Mouse (Mus musculus) cerebellum, postnatal 10 days (tissue): Measurements from ENCODE around the gene Shq1.
A peak's percentile ranks its signal among the peaks of the same experiment; 100 is the strongest.

ENCODE experiments used
- DNase-seq, 2 experiments: peaks; one replicate each; pipeline ENCODE4 v3.0.0; 2021; ENCODE audit warnings: mixed read lengths in 2 of 2

Shq1 gene

DNA sequence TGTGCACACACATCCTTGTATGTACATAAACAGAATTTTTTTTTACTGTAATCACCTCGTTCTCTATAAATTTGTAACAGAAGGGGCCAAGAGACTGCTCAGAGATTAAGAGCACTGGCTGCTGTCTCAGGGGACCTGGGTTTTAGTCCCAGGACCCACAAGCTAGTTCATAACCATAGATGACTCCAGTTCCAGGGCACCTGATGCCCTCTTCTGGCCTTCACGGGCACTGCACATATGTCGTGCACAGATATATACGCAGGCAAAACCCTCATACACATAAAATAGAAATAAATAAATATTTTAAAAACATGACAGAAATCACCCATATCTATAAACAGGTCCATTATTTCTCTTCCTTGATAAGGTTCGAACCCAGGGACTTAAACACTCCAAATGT, 143.0 kb downstream of the Shq1 start:
- peak; percentile 50 to 52 for DNase-seq

DNA sequence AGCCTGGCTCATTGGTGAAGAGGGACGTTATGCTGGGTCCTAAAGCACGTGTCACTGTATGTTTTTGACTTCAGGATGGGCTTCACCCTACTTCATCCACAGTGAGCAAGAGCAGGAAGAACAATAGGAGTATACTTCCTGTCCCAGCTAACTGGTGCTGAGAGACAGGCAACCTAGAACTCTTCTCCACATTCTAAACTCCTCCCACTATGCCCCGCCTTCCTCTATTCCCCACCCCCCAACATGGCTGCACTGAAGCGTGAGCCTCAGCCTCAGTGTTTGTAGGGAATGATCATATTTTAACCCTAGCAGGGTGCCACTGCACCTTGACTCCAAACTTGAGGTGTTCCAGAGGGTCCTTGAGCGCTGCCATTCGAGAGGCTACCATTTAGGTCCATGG, 143.8 kb downstream of the Shq1 start:
- no peak for DNase-seq

DNA sequence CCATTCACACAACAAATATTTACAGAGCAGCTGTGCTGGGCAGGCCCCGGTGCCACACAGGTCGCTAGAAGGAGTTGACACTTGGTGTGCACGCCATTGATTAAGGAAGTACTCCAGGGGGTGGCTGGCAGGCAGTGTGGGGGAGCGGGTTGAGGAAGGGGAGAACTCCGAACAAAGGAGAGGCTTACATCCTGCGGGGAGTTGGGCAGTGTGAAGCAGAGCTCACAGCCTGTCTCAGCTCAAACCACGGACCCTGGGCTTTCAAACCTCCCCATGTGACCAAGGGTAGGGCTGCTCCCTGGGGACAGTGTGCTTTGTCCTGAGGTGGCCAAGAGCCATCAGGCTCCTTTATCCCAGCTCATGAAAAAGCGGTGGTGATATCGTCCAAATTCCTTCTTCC, 144.9 kb downstream of the Shq1 start:
- no peak for DNase-seq

DNA sequence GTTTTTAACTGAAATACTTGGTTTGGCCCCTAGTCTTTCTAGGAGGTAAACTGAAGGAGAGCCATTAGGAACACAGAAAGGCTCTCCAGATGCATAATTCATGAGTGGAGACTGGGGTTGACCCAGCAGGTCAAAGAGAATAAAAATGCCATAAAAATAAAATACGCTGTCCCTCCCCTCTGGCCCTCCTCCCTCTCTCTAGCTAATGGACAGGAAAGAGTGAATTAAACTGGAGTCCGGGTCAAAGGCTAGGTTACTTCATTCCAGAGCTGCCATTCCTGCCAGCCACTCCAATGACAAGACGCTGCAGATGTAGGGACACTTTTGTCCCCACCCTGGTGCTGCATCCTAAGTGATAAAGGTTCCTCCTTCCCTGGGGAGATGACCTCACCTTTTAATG, 145.5 kb downstream of the Shq1 start:
- no peak for DNase-seq

DNA sequence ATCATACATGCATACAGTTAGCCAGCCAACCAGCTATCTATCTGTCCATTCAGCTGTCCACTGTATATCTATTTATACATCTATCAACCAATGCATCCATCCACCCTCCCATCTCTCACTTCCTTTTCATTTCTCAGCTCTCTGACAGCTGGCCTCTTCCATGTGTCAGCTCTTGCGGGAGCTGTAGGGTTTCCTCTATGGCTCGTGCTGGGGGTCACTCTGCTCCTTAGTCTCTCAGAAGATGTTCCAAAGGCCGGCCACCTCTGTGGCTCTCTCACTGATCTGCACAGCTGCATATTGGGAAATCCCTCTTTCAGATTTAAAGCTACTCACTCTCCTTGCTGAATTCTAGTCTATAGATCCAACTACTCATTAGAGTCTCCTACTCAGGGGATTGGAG, 148.5 kb downstream of the Shq1 start:
- DNase-seq: no peak

DNA sequence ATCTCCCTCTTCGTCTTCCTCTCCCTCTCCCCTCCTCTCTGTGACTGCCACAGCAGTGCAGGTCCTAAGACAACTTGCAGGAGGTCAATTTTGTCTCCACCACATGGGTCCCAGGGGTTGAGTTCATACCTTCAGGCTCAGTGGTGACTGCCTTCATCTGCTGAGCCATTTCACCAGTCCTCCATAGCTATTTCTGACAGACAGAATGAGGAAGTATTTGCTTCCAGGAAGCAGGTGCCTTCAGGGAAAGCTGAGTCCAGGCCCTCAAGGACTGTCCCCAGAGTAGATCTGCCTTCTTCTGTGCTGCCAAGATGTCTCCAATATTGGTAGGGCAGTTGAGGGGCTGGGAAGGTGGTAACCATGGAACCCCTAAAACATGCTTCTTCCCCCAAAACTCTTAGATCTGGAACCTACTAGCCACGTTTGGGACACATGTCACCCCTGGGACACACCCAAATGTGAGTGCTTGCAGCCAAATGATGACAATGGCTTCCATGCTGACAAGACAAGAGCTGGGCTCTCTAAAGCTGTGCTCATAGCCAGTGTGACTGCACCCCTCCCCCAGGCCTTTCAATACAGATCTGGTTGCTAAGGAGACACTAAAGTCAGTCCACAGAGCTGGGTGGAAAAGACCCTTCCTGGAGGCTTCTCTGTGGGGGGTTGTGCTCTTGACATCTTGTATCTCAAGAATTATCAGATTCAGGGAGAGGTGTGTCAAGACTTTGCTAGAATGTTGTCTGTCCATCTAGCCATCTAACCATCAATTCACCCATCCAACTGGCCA, 149.2 kb downstream of the Shq1 start:
- DNase-seq: no peak

DNA sequence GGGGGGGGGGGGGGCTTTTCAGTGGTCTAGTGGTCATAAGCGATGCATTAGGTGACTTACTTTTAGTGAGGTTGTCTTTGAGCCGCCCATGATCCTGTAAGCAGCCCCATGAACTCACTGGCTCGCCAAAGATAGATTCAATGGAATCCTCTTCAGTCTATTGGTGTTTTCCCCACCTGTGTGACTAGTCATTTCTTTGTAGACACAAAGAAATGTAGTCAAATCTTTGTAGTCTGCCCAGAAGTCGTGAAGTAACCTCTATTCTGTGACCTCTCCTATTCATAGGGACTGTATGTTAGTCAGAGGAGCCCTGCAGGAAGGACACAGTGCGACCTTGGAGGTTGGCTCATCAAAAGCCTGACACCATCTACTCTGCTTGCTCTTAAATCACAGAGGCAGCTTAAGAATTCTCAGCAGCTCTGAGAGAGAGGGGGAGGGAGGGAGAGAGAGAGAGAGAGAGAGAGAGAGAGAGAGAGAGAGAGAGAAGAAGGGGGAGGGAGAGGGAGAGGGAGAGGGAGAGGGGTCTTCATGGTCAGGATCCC, 150.3 kb downstream of the Shq1 start:
- DNase-seq: no peak

DNA sequence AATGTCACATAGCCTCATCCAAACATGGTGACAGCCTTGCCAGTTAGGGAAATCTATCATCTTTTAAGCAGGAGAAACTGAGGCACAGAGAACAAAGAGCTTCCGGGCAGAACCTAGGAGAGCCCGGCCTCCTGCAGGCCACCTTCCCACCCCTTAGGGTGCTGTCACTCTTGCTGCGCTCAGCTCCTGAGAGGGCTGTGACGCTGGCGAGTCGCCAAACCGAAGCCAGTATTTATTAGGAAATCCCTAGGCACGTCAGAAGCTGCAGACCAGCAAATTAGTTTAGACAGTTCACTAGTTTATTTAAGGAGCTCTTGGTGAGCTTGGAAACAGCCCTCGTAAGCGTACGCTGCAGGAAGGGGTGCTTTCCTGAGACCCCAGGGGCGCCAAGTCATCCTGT, 151.1 kb downstream of the Shq1 start:
- DNase-seq: no peak
